Mouse (Mus musculus): Measurements from ENCODE around the gene Arid1b.

DNA sequence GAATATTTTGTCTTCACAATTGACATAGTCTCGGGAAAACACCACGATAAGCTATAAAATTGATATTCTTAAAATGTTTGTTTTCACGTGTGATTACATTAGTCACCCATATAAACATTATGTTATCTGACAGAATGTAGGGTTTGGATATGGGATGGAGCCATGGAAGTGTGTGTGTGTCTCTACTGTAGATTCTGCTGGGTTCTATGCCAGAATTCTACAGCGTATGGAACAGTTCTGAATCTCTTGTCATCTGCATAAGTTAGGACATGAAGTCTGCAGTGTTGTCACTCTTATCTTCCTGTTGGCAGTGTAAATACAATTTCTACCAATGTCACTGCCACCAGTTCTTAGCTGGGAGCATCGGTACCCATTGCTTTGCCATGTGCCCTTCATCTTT, 177.3 kb downstream of the Arid1b start:
- TF ChIP-seq CTCF (IDR thresholded peaks at IDR 0.05; ENCODE audit: control insufficient read depth, insufficient read depth, insufficient read length): no peak
- TF ChIP-seq USF1 (IDR thresholded peaks at IDR 0.05; ENCODE audit: low read depth): no peak
- no peak for TF ChIP-seq FOSL1 (IDR thresholded peaks at IDR 0.05; ENCODE audit: insufficient read depth, low read length, poor library complexity, severe bottlenecking)
- TF ChIP-seq MYOD1 (IDR thresholded peaks at IDR 0.05; ENCODE audit: control insufficient read depth, insufficient read length, low read depth): no peak
